Mouse (Mus musculus) liver, postnatal 0 days (tissue): ENCODE measurements around the gene Ikzf3.

Experiments used
- CTCF ChIP-seq: sonication (generic); IDR thresholded peaks from 2 replicates; pipeline ENCODE4 v1.5.1; 2016; ENCODE audit warnings: antibody characterized with exemption, low read depth
- EP300 ChIP-seq: IDR thresholded peaks from 2 replicates; pipeline ENCODE4 v1.6.1; 2016; ENCODE audit warnings: antibody characterized with exemption, low read depth, mild to moderate bottlenecking

DNA sequence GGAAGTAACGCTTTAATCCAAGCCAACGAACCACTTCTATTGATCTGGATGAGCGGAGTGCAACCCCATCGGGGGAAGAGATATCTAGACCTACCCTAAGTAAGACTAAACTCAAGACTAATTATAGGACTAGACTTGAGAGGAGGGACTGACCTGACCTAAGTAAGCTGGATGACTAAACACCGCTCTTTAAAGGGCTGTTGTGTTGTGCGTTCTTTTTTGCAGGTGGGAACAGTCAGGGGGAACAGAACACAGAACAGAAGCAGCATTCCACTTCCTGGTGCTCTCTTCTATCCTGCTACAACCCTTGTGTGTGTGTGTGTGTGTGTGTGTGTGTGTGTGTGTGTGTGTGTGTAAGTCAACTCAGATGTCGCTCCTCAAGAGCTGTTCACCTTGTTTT, 54.3 kb downstream of the Ikzf3 start:
- TF ChIP-seq CTCF (no peak), EP300 (no peak)
